Mouse (Mus musculus) ZHBTc4 (cell line): Measurements from ENCODE around the gene Ly6g6e.
"Not testable (repeated sequence)": the region's sequence is repeated elsewhere in the genome, so short reads cannot be mapped to it uniquely, and the experiment has no call there.

ENCODE experiments used
- DNase-seq: peaks from one replicate; pipeline ENCODE4 v3.0.0-alpha.2; 2011; ENCODE audit warnings: low read depth, low spot score

Gene Ly6g6e

GRCm38 (mm10) chr17:35102299-35102698, 25.6 kb downstream of the Ly6g6e start:
- DNase-seq: no peak

GRCm38 (mm10) chr17:35103221-35103690, 26.6 kb downstream of the Ly6g6e start:
- DNase-seq: no peak

- DNase-seq: no peak
These were observed 27.4 kb downstream of the Ly6g6e start for GRCm38 (mm10) chr17:35104079-35104478.

GRCm38 (mm10) chr17:35104754-35105153, 28.1 kb downstream of the Ly6g6e start:
- no peak for DNase-seq

GRCm38 (mm10) chr17:35105740-35106389, 29.2 kb downstream of the Ly6g6e start:
- DNase-seq: peak; percentile 50

- DNase-seq: no peak
These were observed 29.8 kb downstream of the Ly6g6e start for GRCm38 (mm10) chr17:35106522-35106921.

- DNase-seq: no peak
These were observed 31.4 kb downstream of the Ly6g6e start, which contains the start of gene Ly6g5c for GRCm38 (mm10) chr17:35108097-35108496. TSS of gene Ly6g5c (plus strand) at chr17:35108279.

- DNase-seq: no peak
These were observed 35.1 kb downstream of the Ly6g6e start for GRCm38 (mm10) chr17:35111774-35112173.

GRCm38 (mm10) chr17:35115046-35116019, 38.6 kb downstream of the Ly6g6e start, which contains the start of gene Ly6g5b:
TSS of gene Ly6g5b (minus strand) at chr17:35115428.
- DNase-seq: no peak

- DNase-seq: peak; percentile 40
These were observed 44.0 kb downstream of the Ly6g6e start for GRCm38 (mm10) chr17:35120745-35121142.

- peak; percentile 100 for DNase-seq
These were observed 44.6 kb downstream of the Ly6g6e start, which contains the start of gene Gpank1 for GRCm38 (mm10) chr17:35121143-35121799. TSS of gene Gpank1 (plus strand) at chr17:35121455.

GRCm38 (mm10) chr17:35121871-35122303, 45.2 kb downstream of the Ly6g6e start, which contains the start of gene Csnk2b:
TSS of gene Csnk2b (minus strand) at chr17:35122053.
- peak; percentile 65 for DNase-seq

- not testable (repeated sequence) for DNase-seq
These were observed 46.6 kb downstream of the Ly6g6e start for GRCm38 (mm10) chr17:35123287-35123686.

- not testable (repeated sequence) for DNase-seq
These were observed 47.7 kb downstream of the Ly6g6e start for GRCm38 (mm10) chr17:35124261-35124896.

GRCm38 (mm10) chr17:35125081-35125480, 48.4 kb downstream of the Ly6g6e start:
- DNase-seq: no peak

- DNase-seq: no peak
These were observed 48.9 kb downstream of the Ly6g6e start for GRCm38 (mm10) chr17:35125578-35125977.

- DNase-seq: peak; percentile 51
These were observed 49.5 kb downstream of the Ly6g6e start, which contains the start of gene D17H6S53E for GRCm38 (mm10) chr17:35126206-35126611. TSS of gene D17H6S53E (plus strand) at chr17:35126373.

- no peak for DNase-seq
These were observed 50.3 kb downstream of the Ly6g6e start for GRCm38 (mm10) chr17:35127017-35127416.
